Mouse (Mus musculus) lung, postnatal 0 days (tissue): ENCODE measurements at regions not wholly inside any gene's neighbourhood (a gene's known extent, or its start where the extent isn't known, plus 50 kb on each side); places are given as distances from the start of the nearest gene placed in this dataset.

Source experiments
- CTCF ChIP-seq: IDR thresholded peaks from 2 replicates; pipeline ENCODE4 v1.5.1; 2016; ENCODE audit warnings: antibody characterized with exemption, mild to moderate bottlenecking
- EP300 ChIP-seq: IDR thresholded peaks from 2 replicates; pipeline ENCODE4 v1.6.1; 2016; ENCODE audit warnings: antibody characterized with exemption, mild to moderate bottlenecking, control low read depth

GRCm38 (mm10) chr5:64739311-64740261 lies 63.6 kb upstream of the Klf3 start:
- peak; percentile 64 for TF ChIP-seq EP300
- TF ChIP-seq CTCF = no peak
